Mouse (Mus musculus) layer of hippocampus, postnatal 25 days (tissue): ENCODE data around the gene Proca1. TPM values are rescaled to one million over a fixed set of nuclear protein-coding genes. Genes with fewer than 3 reads are reported as not detected.

Experiments used
- DNase-seq, 2 experiments: peaks; one replicate each; pipeline ENCODE4 v3.0.0; 2022; ENCODE audit warnings: mixed read lengths in 2 of 2, low spot score in 1 of 2; ENCODE audit errors: extremely low spot score in 1 of 2
- microRNA-seq, 2 experiments: library from miRNA; unstranded; fragments of <30 nt; microRNA quantifications; one replicate each; pipeline ENCODE4 v1.2.0; 2021
- total RNA-seq, 2 experiments: library from RNA; stranded (reverse); gene quantifications; 2 replicates each; pipeline ENCODE4 v1.2.3; 2021

Gene Proca1
- total RNA-seq, 2 experiments from 2014 or later: 5.0 to 5.4 TPM

GRCm38 (mm10) chr11:78209886-78210285 lies 16.7 kb downstream of the Proca1 start:
- DNase-seq: no peak

DNA sequence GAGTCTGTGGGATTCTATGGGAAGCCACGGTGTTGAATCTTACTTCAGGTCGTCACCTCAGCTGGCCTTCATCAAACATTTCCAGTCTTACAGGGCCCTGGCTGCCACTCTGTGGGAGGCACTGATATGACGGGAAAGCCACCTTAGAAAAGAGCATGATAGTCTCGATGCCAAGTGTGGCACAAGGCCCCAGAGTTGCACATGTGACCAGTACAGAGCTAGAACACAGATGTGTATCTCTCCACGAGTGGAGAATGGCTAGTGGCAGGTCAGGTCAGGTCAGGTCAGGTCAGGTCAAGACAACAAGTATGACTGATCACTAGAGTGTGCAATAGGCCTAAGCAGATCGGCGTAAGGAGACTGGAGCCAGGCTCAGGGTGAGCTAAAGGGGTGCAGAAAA lies 17.4 kb downstream of the Proca1 start:
- no peak for DNase-seq

GRCm38 (mm10) chr11:78211513-78211912 lies 18.3 kb downstream of the Proca1 start:
- DNase-seq: no peak

DNA sequence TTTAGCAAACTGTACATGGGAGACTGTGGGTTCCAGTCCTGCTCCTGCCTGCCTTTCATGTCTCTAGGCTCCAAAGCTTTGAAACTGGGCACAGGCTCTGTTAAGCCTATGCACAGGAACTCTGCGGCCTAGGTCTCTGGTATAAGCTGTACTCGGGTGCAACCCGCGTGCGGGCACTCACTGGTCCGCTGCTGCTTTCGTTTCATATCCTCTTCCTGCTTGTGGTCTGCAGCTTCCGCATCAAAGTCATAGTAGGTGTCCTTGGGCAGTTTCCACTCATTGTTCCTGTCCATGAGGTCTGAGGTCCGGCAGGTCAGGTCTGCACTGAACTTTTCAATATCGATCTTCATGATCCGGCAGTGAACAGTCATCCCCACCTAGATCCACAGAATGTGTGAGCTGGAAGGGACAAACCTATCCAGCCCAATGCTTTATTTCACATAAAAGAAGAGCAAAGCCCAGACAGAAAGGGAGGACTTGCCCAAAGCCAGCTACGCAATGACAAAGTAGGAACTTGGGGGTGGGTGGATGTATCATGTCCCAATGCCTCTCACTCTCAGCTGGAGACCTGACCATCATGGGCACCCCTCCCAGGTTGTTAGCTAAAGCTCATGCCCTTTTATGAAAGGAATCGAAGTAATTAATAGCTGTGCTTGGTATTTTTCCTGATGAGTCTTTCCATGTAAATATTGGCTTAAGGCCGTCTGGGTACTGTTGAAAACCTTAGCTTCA lies 20.1 kb downstream of the Proca1 start:
- no peak for DNase-seq

GRCm38 (mm10) chr11:78215709-78216317 lies 22.6 kb downstream of the Proca1 start:
- DNase-seq: no peak

GRCm38 (mm10) chr11:78223586-78223985 lies 30.4 kb downstream of the Proca1 start:
- no peak for DNase-seq

GRCm38 (mm10) chr11:78231518-78231917 lies 38.3 kb downstream of the Proca1 start:
- DNase-seq: no peak

GRCm38 (mm10) chr11:78240193-78240857 lies 47.1 kb downstream of the Proca1 start:
- peak; percentile 26 to 34 for DNase-seq

DNA sequence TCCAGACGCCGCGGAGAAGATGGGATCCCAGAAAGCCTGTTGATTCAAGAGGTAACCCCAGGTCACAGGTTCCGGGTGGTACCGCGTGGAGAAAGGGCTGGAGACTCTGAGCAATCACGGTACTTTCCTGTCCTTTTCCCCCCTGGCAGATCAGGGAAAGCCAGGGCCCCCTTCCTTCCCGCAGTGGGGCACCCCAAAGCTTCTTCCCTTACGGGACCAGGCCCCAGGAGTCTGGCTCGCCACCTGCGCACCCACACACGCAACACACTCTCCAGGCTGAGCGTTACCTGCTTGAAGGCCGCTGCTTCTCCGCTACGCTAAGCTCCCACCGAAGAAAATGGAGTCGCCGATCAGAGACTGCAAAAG lies 52.1 kb downstream of the Proca1 start:
- no peak for DNase-seq

GRCm38 (mm10) chr11:78245627-78246317 lies 52.6 kb downstream of the Proca1 start, which contains the start of the genes Sdf2 and Supt6:
Sdf2 (plus strand) TSS chr11:78245746.
Supt6 (minus strand) TSS chr11:78245987.
- DNase-seq: peak; percentile 75 to 80

DNA sequence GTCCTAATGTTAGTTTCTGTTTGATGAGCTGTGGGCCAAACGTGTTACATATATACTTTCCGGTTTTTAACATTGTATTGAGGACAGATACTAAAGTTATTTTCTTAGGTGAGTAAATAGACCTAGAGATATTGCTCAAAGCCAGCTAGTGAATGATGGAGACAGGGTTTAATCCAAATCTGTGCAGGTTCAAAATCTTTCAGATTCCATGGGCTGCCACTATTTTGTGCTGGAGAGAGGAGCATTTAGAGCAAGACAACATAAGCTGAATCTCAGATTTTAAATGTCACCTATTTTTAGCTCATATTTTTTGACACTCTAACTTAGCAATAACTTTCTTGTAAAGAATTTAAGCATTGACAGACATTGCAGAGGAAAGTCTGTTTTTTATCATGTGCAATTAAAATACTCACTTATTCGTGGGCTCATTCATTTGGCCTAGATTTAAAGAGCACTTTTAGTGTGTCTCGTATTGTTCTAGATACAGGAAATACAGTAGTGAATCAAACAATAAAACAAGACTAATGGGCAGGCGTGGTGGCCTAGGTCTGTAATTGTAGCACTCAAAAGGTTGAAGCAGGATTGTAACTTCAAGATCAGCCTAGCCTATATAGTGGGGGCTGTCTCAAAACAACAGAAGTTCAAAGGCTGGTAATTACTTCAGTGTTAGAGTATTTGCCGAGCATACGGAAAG lies 53.3 kb downstream of the Proca1 start:
- DNase-seq: no peak

GRCm38 (mm10) chr11:78247012-78247348 lies 53.8 kb downstream of the Proca1 start:
- no peak for DNase-seq

DNA sequence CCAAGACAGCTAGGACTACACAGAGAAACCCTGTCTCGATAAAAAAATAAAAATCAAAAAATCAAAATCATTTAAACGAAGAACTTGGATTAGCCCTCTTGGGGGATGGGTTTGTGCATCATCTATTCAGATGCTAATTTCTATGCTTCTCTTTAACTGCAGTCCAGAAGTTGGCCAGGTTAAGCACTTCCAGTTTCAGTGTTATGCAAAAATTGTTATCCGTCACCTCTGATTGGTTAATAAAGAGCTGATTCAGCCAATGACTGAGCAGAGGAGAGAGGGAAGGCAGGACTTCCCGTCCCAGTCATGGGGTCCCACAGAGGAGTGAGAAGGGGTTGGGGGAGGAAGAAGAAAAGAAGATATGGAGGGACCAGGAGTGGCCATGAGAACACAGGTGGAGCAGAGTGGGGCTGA lies 54.5 kb downstream of the Proca1 start:
- DNase-seq: no peak

Small RNAs within 50 kb of the gene (microRNA-seq; reads per million reads assigned to microRNA genes)
- 1.00 to 2.4 reads per million in 2 experiments for gene Mir7653

Other genes starting within 250 kb of the Proca1 start
- gene Phf12, start 210.6 kb upstream of the Proca1 start, total RNA-seq: 10 to 100 TPM; 42.5 to 58.5 TPM
- gene Dhrs13, start 161.1 kb upstream of the Proca1 start, total RNA-seq: 1 to 10 TPM; 6.9 to 7.4 TPM
- gene Flot2, start 155.5 kb upstream of the Proca1 start, total RNA-seq: 10 to 100 TPM; 74.4 to 81.6 TPM
- 10 to 100 TPM; 18.6 to 21.1 TPM for gene Eral1, start 113.0 kb upstream of the Proca1 start, total RNA-seq
- gene Fam222b, start 98.7 kb upstream of the Proca1 start, total RNA-seq: 10 to 100 TPM; 27.6 to 33.4 TPM
- gene Traf4, start 27.8 kb upstream of the Proca1 start, total RNA-seq: 10 to 100 TPM; 16.1 to 19.9 TPM
- gene Nek8, start 16.7 kb upstream of the Proca1 start, total RNA-seq: 1 to 10 TPM; 3.1 to 3.3 TPM
- 10 to 100 TPM; 23.8 to 29.7 TPM for gene Tlcd1, start 16.7 kb upstream of the Proca1 start, total RNA-seq
- gene Rpl23a, start 9.8 kb upstream of the Proca1 start, total RNA-seq: 100 to 1,000 TPM; 678 to 771 TPM
- gene Rab34, start 5.0 kb upstream of the Proca1 start, total RNA-seq: 10 to 100 TPM; 26.1 to 37.3 TPM
- gene Sdf2, start 52.4 kb downstream of the Proca1 start, total RNA-seq: 10 to 100 TPM; 61.1 to 69.4 TPM
- 100 to 1,000 TPM; 110 to 123 TPM for gene Supt6, start 52.6 kb downstream of the Proca1 start, total RNA-seq
- 100 to 1,000 TPM; 193 to 209 TPM for gene 2610507B11Rik, start 68.4 kb downstream of the Proca1 start, total RNA-seq
- gene BC030499, start 97.4 kb downstream of the Proca1 start, total RNA-seq: 1 to 10 TPM; 4.0 to 5.6 TPM
- gene Spag5, start 108.1 kb downstream of the Proca1 start, total RNA-seq: 1 to 10 TPM; 4.2 to 4.6 TPM
- gene Aldoc, start 129.6 kb downstream of the Proca1 start, total RNA-seq: 100 to 1,000 TPM; 852 to 862 TPM
- 10 to 100 TPM; 62.2 to 65.8 TPM for gene Pigs, start 135.0 kb downstream of the Proca1 start, total RNA-seq
- gene Unc119, start 150.1 kb downstream of the Proca1 start, total RNA-seq: 10 to 100 TPM; 29.6 to 32.5 TPM
- not detected for gene Foxn1, start 193.2 kb downstream of the Proca1 start, total RNA-seq
- gene Slc13a2, start 228.8 kb downstream of the Proca1 start, total RNA-seq: not detected